Mouse (Mus musculus) liver, embryonic 12.5 days (tissue): Measurements from ENCODE around the gene Dcaf10. TPM values are rescaled to one million over a fixed set of nuclear protein-coding genes. Genes with fewer than 3 reads are reported as not detected.

Source experiments
- ATAC-seq: fragments of 200-750 bp; cut with Nextera tagmentation; 2 replicates; pipeline ENCODE4 v1.8.0; 2017; ENCODE audit warnings: moderate number of reproducible peaks, mild to moderate bottlenecking, moderate library complexity
- H3K27ac ChIP-seq: fragments of 300-500 bp; sonication (generic); 2 replicates; pipeline ENCODE4 v1.5.1; 2016; ENCODE audit warnings: mild to moderate bottlenecking
- H3K27me3 ChIP-seq: fragments of 300-500 bp; sonication (generic); replicated peaks from 2 replicates; pipeline ENCODE4 v1.6.1; 2016; ENCODE audit warnings: mild to moderate bottlenecking, moderate library complexity
- H3K36me3 ChIP-seq: fragments of 300-500 bp; sonication (generic); 2 replicates; pipeline ENCODE4 v1.6.1; 2016; ENCODE audit warnings: mild to moderate bottlenecking, moderate library complexity
- H3K4me1 ChIP-seq: fragments of 300-500 bp; sonication (generic); 2 replicates; pipeline ENCODE4 v1.6.1; 2016
- H3K4me2 ChIP-seq: fragments of 300-500 bp; sonication (generic); 2 replicates; pipeline ENCODE4 v1.6.1; 2016; ENCODE audit warnings: mild to moderate bottlenecking, moderate library complexity
- H3K4me3 ChIP-seq: fragments of 300-500 bp; sonication (generic); 2 replicates; pipeline ENCODE4 v1.5.1; 2016; ENCODE audit warnings: mild to moderate bottlenecking, moderate library complexity
- H3K9ac ChIP-seq: fragments of 300-500 bp; sonication (generic); 2 replicates; pipeline ENCODE4 v1.6.1; 2016; ENCODE audit warnings: mild to moderate bottlenecking, moderate library complexity
- H3K9me3 ChIP-seq: fragments of 300-500 bp; sonication (generic); replicated peaks from 2 replicates; pipeline ENCODE4 v1.6.1; 2016; ENCODE audit warnings: mild to moderate bottlenecking, moderate library complexity
- WGBS: fragments of 180-500 bp; shearing (Covaris S2); methylation state at CpG from one replicate; pipeline ENCODE4 v1.1.7; 2016; ENCODE audit not compliant: insufficient replicate concordance; 5-methylcytosine and 5-hydroxymethylcytosine counted together
- polyA plus RNA-seq: library from polyadenylated mRNA; unstranded; fragments of >200 nt; fragmentation: Nextera tagmentation; extraction: Ambion mirVana; gene quantifications from 2 replicates; pipeline ENCODE4 v1.2.1, GENCODE M21; 2016

The Dcaf10 gene
- polyA plus RNA-seq, 1 experiment from 2014 or later: 11.4 TPM

DNA sequence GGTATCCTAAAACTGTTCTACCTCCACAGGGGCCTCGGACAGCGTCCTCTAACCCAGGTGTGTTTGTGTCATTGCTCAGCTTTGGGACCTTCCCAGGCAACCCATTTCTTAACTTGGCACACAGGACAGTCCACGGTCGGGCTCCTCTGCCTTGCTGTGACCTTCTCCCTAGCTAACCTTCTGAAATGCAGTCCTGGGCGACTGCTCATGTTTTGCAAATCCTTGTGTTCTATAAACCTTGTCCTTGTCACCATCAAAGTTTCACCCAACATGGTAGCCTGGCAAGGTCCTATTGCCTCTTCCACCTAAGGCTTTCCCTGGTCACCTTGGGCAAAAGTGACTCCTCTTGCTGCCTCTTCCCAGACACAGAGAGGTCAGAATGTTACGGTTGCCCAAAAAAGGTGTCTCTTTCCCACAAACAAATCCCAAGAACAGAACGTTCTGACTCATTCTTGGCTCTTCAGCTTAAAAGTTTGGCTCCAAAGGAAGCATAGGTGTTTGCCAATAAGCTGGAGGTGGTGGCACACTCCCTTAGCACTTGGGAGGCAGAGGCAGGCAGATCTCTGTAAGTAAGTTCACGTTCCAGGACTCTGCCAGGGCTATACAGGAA is 69.4 kb downstream of the Dcaf10 start:
- Histone ChIP-seq H3K4me3 (no peak overlapping the region), H3K9ac (no peak overlapping the region), H3K27me3 (peaks cover 48% of the 10 kb centered on the region), H3K36me3 (peaks cover 3% of the 10 kb centered on the region; the same call in 1 of the 2 replicates), H3K27ac (no peak overlapping the region), H3K9me3 (no peaks in the 10 kb centered on the region), H3K4me2 (no peak overlapping the region), H3K4me1 (peaks cover 32% of the 10 kb centered on the region)
- 74% methylated on average over 8 of the region's 8 CpGs for WGBS
- no peak for ATAC-seq

DNA sequence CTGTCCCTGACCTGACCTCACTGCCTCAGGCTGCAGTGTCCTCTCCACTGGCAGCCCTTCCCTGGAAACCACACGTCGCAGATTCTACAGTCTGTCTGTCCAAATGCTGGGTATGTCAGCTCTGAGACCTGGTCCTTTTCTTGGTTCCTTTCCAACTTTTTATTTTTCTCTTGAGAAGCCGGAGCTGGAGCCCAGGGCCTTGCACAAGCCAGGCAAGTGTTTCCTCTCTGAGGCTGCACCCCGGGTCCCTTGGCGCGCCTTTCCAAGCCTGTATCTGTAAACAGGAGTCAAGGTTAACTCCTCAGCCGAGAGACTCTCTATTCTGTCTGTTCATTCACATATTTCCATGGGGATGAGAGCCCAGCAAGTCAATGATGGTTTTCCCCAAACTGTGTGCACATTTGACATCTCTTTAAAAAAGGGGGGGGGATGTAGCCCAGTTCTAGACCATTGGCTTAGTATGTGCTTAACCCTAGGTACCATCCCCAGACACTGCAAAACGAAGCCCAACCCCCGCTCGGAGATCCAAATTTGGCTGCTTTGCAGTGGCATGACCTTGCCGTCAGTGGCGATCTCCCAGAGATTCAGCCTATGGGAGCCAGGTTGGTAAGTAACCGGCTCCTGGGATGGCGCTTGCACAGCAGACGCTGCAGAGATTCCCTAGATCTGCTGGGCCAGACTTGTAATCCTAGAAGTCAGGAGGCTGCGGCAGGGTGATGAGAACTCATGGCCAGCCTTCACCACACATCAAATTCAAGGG is 70.7 kb downstream of the Dcaf10 start:
- Histone ChIP-seq H3K9ac (no peak overlapping the region), H3K4me2 (no peak overlapping the region), H3K9me3 (no peaks in the 10 kb centered on the region), H3K4me3 (no peak overlapping the region), H3K36me3 (no peaks in the 10 kb centered on the region), H3K27me3 (peaks cover 57% of the 10 kb centered on the region), H3K4me1 (peaks cover 26% of the 10 kb centered on the region), H3K27ac (no peak overlapping the region)
- WGBS: 72% methylated on average over 16 of the region's 16 CpGs
- ATAC-seq: no peak

DNA sequence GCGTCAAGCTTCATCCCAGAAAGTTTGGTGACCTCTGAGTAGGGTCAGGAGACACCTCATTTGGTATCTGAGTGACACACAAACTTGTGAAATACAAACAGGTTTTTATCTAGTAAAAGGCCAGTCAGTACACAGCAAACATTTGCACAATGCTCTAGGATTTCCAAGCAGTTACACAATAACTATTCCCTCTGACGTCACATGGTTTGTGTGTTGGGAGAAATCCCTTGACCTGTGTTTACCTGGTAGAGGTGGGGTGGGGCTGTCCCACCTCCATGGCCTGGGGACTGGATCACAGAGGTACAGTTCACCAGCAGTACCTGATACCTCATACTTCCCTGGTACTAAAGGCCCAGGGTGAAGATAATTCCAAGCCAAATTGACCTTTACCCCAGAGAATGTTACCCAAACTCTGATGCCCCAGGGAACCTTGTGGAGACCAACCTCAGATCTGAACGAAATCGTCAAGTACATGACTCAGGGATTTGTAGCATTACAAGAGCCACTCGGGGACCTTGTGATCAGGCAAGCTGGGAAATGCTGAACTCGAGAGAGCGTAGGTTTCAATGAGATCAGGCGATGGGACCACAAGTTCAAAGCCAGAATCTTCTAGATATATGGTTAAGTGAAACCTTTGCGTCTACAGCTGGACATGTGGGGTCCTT is 71.9 kb downstream of the Dcaf10 start:
- H3K36me3 ChIP-seq: no peaks in the 10 kb centered on the region
- H3K27ac ChIP-seq: no peak overlapping the region
- WGBS: 65% methylated on average over 9 of the region's 9 CpGs
- no peak for ATAC-seq
- no peak overlapping the region for H3K9ac ChIP-seq
- peaks cover 34% of the 10 kb centered on the region for H3K4me1 ChIP-seq
- H3K4me3 ChIP-seq: no peak overlapping the region
- H3K27me3 ChIP-seq: peaks cover 61% of the 10 kb centered on the region
- H3K4me2 ChIP-seq: no peak overlapping the region
- no peaks in the 10 kb centered on the region for H3K9me3 ChIP-seq

DNA sequence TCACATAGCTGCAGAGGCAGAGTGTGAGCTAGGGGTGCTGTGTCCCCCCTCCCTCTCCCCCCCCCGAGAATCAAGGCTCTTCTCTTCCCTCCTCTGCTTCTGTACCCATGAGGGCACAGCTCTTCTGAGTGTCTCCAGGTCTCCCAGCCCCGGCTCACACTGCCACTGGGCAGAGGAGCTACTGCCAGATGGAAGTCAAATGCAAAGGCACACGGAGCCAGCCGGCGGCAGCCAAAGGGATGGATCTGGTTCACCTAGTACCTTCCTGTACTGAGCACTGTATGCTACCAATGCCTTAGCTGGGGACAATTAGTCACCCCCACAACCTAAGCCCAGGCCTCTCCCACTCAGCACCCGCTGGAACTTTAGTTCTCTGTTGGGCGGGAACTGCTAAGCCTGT is 74.4 kb downstream of the Dcaf10 start:
- no peaks in the 10 kb centered on the region for H3K9me3 ChIP-seq
- no peak overlapping the region for H3K9ac ChIP-seq
- H3K27ac ChIP-seq: no peak overlapping the region
- H3K4me3 ChIP-seq: no peak overlapping the region
- no peak for ATAC-seq
- 52% methylated on average over 7 of the region's 7 CpGs for WGBS
- peaks cover 50% of the 10 kb centered on the region for H3K27me3 ChIP-seq
- H3K4me1 ChIP-seq: peaks cover 25% of the 10 kb centered on the region
- no peak overlapping the region for H3K4me2 ChIP-seq
- H3K36me3 ChIP-seq: no peaks in the 10 kb centered on the region

DNA sequence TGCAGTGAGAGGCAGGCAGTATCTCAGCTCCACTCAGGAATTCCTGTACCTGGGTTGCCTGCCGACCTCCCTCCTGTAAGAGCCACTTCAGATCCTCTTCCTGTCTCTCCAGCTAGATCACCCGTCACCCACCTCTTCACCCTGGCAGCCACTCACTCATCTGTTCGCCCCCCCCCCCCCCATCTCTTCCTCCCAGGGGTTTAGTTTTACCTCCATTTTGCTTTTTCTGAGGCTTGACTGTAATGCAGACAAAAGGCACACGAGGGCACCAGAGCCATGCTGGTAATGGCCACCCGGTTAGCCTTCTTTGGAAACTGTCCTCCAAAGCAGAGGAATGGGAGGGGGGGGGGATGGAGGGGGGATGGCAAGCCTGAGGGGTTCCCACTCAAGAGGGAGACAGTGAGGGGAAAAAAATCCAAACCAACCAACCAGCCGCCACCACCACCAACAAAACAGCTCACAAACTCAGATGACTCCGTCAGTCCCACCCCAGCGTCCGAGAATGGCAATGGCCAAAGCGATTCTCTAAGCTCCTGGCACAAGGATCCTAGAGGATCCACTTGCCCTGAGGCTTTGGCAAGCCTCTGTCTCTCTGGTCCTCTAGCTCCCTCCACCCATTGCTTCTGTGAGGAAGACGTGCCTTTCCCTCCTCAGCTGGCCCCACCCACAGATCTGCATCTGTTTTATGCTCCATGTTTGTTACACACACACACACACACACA is 76.5 kb downstream of the Dcaf10 start:
- H3K9ac ChIP-seq: no peak overlapping the region
- no peak overlapping the region for H3K27ac ChIP-seq
- H3K36me3 ChIP-seq: peaks cover 11% of the 10 kb centered on the region
- H3K4me1 ChIP-seq: peaks cover 17% of the 10 kb centered on the region
- no peak overlapping the region for H3K4me3 ChIP-seq
- no peaks in the 10 kb centered on the region for H3K9me3 ChIP-seq
- H3K27me3 ChIP-seq: peaks cover 31% of the 10 kb centered on the region
- WGBS: 30% methylated on average over 10 of the region's 11 CpGs
- ATAC-seq: no peak
- H3K4me2 ChIP-seq: 0 out of 2 replicates have a peak overlapping the region, but pooled peaks have one; percentile 8

DNA sequence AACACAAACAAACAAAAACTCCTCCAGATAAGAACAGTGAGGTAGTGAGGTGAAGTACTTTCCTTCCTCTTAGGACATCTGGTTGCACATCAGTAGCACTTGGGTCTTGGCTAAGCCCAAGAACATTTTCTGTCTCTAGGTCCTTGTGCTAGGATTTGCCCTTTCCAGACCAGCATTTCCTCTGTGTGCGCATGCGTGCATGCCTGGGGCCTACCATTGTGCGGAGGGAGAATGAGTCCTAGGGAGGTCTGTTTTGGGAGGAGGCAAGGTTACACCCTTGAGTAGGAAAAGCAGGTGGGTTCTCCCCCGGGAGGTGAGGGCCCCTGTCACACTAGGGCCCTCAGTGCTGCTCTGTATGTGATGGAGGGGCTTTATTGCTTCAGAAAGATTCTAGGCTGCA is 77.2 kb downstream of the Dcaf10 start:
- 81% methylated on average over 4 of the region's 4 CpGs for WGBS
- no peak overlapping the region for H3K4me3 ChIP-seq
- H3K27me3 ChIP-seq: peaks cover 31% of the 10 kb centered on the region
- peaks cover 18% of the 10 kb centered on the region for H3K36me3 ChIP-seq
- peaks cover 24% of the 10 kb centered on the region for H3K4me1 ChIP-seq
- H3K4me2 ChIP-seq: no peak overlapping the region
- no peak overlapping the region for H3K9ac ChIP-seq
- no peak overlapping the region; the same call in 1 of the 2 replicates for H3K27ac ChIP-seq
- H3K9me3 ChIP-seq: no peaks in the 10 kb centered on the region
- ATAC-seq: no peak

DNA sequence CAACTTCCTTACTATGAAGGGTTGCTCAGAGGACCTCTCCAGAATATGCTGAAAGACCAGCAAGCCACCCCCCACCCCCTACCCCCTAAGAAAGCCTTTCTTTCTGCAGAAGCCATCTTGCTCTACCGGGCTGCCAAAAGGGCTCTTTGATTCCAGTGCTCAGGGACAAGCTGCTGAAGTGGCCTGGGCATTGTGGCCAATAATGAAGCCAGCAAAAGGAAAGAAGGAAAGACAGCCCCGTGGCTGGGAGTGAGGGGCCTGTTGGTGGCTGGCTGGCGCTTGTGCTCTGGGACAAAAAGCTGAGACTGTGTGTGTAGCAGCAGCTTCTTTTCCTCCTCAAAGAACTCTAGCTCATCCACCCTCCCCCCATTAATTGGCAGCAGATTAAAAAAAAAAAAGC is 78.8 kb downstream of the Dcaf10 start:
- ATAC-seq: no peak
- H3K4me3 ChIP-seq: no peak overlapping the region
- 0 out of 2 replicates have a peak overlapping the region, but pooled peaks have one; percentile 28 for H3K9ac ChIP-seq
- WGBS: 60% methylated on average over 3 of the region's 3 CpGs
- no peaks in the 10 kb centered on the region for H3K9me3 ChIP-seq
- H3K27me3 ChIP-seq: peaks cover 19% of the 10 kb centered on the region
- H3K4me1 ChIP-seq: peaks cover 24% of the 10 kb centered on the region
- H3K27ac ChIP-seq: no peak overlapping the region
- peaks cover 21% of the 10 kb centered on the region for H3K36me3 ChIP-seq
- no peak overlapping the region for H3K4me2 ChIP-seq

DNA sequence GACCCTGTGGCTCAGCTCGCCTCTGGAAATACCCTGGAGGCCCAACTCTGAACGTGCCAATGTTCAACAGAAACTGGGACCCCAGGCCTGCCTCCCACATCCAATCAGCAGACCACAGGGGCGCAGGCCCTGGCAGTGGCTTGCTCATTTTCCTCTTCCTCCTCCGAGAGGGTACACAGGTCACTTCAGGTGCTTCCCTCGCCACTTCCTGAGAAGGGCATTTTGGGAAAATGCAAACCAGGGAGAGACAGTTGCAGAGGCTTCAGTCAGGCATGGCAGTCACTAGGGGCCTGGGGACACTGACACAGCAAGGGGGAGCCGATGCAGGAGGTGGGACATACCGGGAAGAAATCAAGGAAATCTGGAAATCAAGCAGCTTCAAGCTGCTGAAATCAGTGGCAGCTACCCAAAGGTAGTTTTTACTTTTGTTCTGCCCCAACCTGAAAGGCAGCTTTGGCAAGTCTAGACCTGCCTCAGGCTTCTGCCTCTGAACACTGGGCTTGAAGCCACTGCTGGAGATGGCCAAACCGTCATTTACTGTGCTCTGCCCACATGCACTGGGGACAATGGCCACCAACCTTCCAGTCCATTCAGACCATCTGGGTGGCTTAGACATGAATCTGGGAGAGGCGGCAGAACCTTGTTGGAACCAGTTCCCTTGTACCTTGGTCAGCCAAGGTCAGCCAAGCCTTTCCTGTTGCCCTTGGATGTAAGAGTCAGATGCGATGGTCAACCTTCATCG is 79.8 kb downstream of the Dcaf10 start:
- no peak overlapping the region for H3K4me2 ChIP-seq
- no peak for ATAC-seq
- 77% methylated on average over 11 of the region's 11 CpGs for WGBS
- peaks cover 9% of the 10 kb centered on the region for H3K27me3 ChIP-seq
- H3K4me3 ChIP-seq: no peak overlapping the region
- peaks cover 21% of the 10 kb centered on the region for H3K36me3 ChIP-seq
- no peak overlapping the region for H3K27ac ChIP-seq
- no peak overlapping the region for H3K9ac ChIP-seq
- peaks cover 24% of the 10 kb centered on the region for H3K4me1 ChIP-seq
- H3K9me3 ChIP-seq: no peaks in the 10 kb centered on the region

DNA sequence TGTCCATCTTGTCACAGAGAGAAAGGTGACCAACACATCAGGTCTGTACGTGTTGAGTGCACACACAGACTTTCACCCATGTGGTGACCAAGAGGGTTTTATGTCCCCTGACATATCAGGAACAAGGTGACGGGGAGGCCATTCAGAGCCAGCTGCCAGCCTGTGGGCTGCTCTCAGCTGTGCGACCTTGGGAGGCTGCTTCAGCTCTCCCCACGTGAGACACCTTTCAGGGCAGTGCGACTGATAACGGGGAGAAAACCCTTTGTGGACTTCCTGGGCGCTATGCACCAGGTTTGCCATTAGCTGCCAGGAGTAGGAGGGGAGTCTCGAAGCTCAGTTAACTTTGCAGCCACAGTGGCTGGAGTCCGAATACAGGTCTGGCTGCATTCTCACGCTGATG is 80.7 kb downstream of the Dcaf10 start:
- peaks cover 4% of the 10 kb centered on the region; the same call in 1 of the 2 replicates for H3K27me3 ChIP-seq
- no peak overlapping the region for H3K27ac ChIP-seq

DNA sequence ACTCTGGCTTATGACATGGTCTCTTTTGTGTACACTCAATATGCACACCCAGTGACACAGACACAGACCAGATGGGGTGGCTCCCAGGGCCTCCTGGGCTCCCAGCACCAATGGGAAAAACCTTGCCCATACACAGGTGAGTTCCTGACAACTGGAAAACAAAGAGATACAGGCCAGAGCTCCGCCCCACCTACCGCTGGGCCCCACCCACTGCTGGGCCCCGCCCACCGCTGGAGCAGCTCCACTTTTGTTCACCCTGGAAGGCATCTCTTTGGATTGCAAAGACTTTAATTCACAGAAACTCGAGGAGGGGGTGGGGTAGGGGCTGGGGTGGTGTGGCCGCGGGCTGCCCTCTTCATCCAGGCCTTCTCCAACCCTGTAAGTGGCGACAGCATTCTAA is 81.5 kb downstream of the Dcaf10 start:
- peaks cover 19% of the 10 kb centered on the region for H3K4me1 ChIP-seq
- H3K4me2 ChIP-seq: no peak overlapping the region
- ATAC-seq: peak; percentile 5; the same call in 1 of the 2 replicates
- no peak overlapping the region for H3K27ac ChIP-seq
- no peak overlapping the region; the same call in 1 of the 2 replicates for H3K9ac ChIP-seq
- H3K4me3 ChIP-seq: no peak overlapping the region
- H3K36me3 ChIP-seq: peaks cover 21% of the 10 kb centered on the region
- no peaks in the 10 kb centered on the region; the same call in 1 of the 2 replicates for H3K27me3 ChIP-seq
- no peaks in the 10 kb centered on the region for H3K9me3 ChIP-seq
- WGBS: 41% methylated on average over 8 of the region's 8 CpGs

More for the DNA sequence above, 80.7 kb downstream of the Dcaf10 start:
- H3K36me3 ChIP-seq: peaks cover 21% of the 10 kb centered on the region
- H3K9me3 ChIP-seq: no peaks in the 10 kb centered on the region
- WGBS: 77% methylated on average over 10 of the region's 10 CpGs
- no peak for ATAC-seq
- no peak overlapping the region for H3K4me3 ChIP-seq
- no peak overlapping the region for H3K9ac ChIP-seq
- H3K4me2 ChIP-seq: no peak overlapping the region
- peaks cover 24% of the 10 kb centered on the region for H3K4me1 ChIP-seq
